Mouse (Mus musculus) left cerebral cortex, adult 18-20 months (tissue): Measurements from ENCODE around the gene Gm26661. TPM values are rescaled to one million over a fixed set of nuclear protein-coding genes. Genes with fewer than 3 reads are reported as not detected.
A peak's percentile ranks its signal among the peaks of the same experiment; 100 is the strongest.

Source experiments
- DNase-seq, 2 experiments: peaks; one replicate each; pipeline ENCODE4 v3.0.0; 2021 to 2022; ENCODE audit warnings: low spot score in 2 of 2, mixed read lengths in 1 of 2
- long read RNA-seq, 2 experiments: library from polyadenylated mRNA; stranded (forward); transcript quantifications; one replicate each; pipeline ENCODE4 v2.0.0; 2021
- total RNA-seq, 2 experiments: library from RNA; stranded (reverse); gene quantifications; 2 replicates each; pipeline ENCODE4 v1.2.3; 2021

Gene Gm26661
- not detected for total RNA-seq
- long read RNA-seq, experiment 1: 0 reads
- long read RNA-seq, experiment 2: 0 reads

GRCm38 (mm10) chr14:7791532-7792159, at the start of gene Gm26661:
Gene Gm26661, plus strand, starts transcription at chr14:7791587.
- DNase-seq: peak; percentile 29 to 43

- DNase-seq: peak; percentile 36 to 67
Observed at GRCm38 (mm10) chr14:7748944-7749763, 42.2 kb upstream of the Gm26661 start.

GRCm38 (mm10) chr14:7749764-7750089, 41.7 kb upstream of the Gm26661 start:
- DNase-seq: no peak

GRCm38 (mm10) chr14:7765569-7766314, 25.6 kb upstream of the Gm26661 start:
- peak; percentile 81 to 88 for DNase-seq

- DNase-seq: peak in 1 of 2 experiments; percentile 36
Observed at GRCm38 (mm10) chr14:7773714-7774389, 17.5 kb upstream of the Gm26661 start.

- no peak for DNase-seq
Observed at GRCm38 (mm10) chr14:7786073-7786472, 5.3 kb upstream of the Gm26661 start.

GRCm38 (mm10) chr14:7789266-7790030, 1.9 kb upstream of the Gm26661 start:
- DNase-seq: peak in 1 of 2 experiments; percentile 32

- DNase-seq: no peak
Observed at GRCm38 (mm10) chr14:7791061-7791531, 291 bp upstream of the Gm26661 start.

- no peak for DNase-seq
Observed at GRCm38 (mm10) chr14:7795961-7796360, 4.6 kb downstream of the Gm26661 start.

- no peak for DNase-seq
Observed at GRCm38 (mm10) chr14:7800611-7801010, 9.2 kb downstream of the Gm26661 start.

GRCm38 (mm10) chr14:7801831-7802230, 10.4 kb downstream of the Gm26661 start:
- peak; percentile 37 to 51 for DNase-seq

GRCm38 (mm10) chr14:7803874-7804557, 12.6 kb downstream of the Gm26661 start:
- DNase-seq: no peak

GRCm38 (mm10) chr14:7804558-7804905, 13.1 kb downstream of the Gm26661 start:
- DNase-seq: no peak

- DNase-seq: no peak
Observed at GRCm38 (mm10) chr14:7807711-7808110, 16.3 kb downstream of the Gm26661 start.

GRCm38 (mm10) chr14:7808501-7808981, 17.2 kb downstream of the Gm26661 start:
- no peak for DNase-seq

- DNase-seq: no peak
Observed at GRCm38 (mm10) chr14:7809043-7809955, 17.9 kb downstream of the Gm26661 start.

- peak; percentile 97 to 100 for DNase-seq
Observed at GRCm38 (mm10) chr14:7817770-7818462, 26.5 kb downstream of the Gm26661 start, which contains the start of gene Flnb. Gene Flnb, plus strand, starts transcription at chr14:7817957.
